Mouse (Mus musculus) kidney, embryonic 16.5 days (tissue): ENCODE results near the gene Gm20388. TPM values are rescaled to one million over a fixed set of nuclear protein-coding genes. Genes with fewer than 3 reads are reported as not detected.

Source experiments
- ATAC-seq: fragments of 200-750 bp; cut with Nextera tagmentation; 2 replicates; pipeline ENCODE4 v1.8.0; 2017; ENCODE audit warnings: moderate TSS enrichment; ENCODE audit not compliant: low FRiP score, low TSS enrichment
- H3K27ac ChIP-seq: fragments of 300-500 bp; sonication (generic); 2 replicates; pipeline ENCODE4 v1.5.1; 2014; ENCODE audit warnings: low read length
- H3K27me3 ChIP-seq: fragments of 300-500 bp; sonication (generic); 2 replicates; pipeline ENCODE4 v1.6.1; 2014; ENCODE audit warnings: low read length, control low read depth, mixed read lengths; ENCODE audit not compliant: insufficient read depth
- H3K36me3 ChIP-seq: fragments of 300-500 bp; sonication (generic); 2 replicates; pipeline ENCODE4 v1.6.1; 2014; ENCODE audit warnings: low read length, control low read depth, mixed read lengths; ENCODE audit not compliant: insufficient read depth
- H3K4me1 ChIP-seq: fragments of 300-500 bp; sonication (generic); 2 replicates; pipeline ENCODE4 v1.6.1; 2014; ENCODE audit warnings: low read length, control low read depth, mixed read lengths; ENCODE audit not compliant: insufficient read depth
- H3K4me2 ChIP-seq: fragments of 300-500 bp; sonication (generic); replicated peaks from 2 replicates; pipeline ENCODE4 v1.6.1; 2014; ENCODE audit warnings: low read depth, low read length
- H3K4me3 ChIP-seq: fragments of 300-500 bp; sonication (generic); 2 replicates; pipeline ENCODE4 v1.5.1; 2014; ENCODE audit warnings: mild to moderate bottlenecking, low read length
- H3K9ac ChIP-seq: fragments of 300-500 bp; sonication (generic); replicated peaks from 2 replicates; pipeline ENCODE4 v1.6.1; 2014; ENCODE audit warnings: low read length
- H3K9me3 ChIP-seq: fragments of 300-500 bp; sonication (generic); 2 replicates; pipeline ENCODE4 v1.6.1; 2016; ENCODE audit warnings: low read length, control low read depth
- whole genome bisulfite sequencing: fragments of 180-500 bp; shearing (Covaris S2); extraction: QIAGEN DNeasy Blood & Tissue Kit; methylation state at CpG from one replicate; pipeline ENCODE4 v1.1.7; 2014; 5-methylcytosine and 5-hydroxymethylcytosine counted together
- polyA plus RNA-seq: library from polyadenylated mRNA; unstranded; fragments of >200 nt; fragmentation: Nextera tagmentation; extraction: Ambion mirVana; gene quantifications from 2 replicates; pipeline ENCODE4 v1.2.1, GENCODE M21; 2015

Gene Gm20388
- polyA plus RNA-seq, 1 experiment from 2014 or later, result 7.7 TPM

DNA sequence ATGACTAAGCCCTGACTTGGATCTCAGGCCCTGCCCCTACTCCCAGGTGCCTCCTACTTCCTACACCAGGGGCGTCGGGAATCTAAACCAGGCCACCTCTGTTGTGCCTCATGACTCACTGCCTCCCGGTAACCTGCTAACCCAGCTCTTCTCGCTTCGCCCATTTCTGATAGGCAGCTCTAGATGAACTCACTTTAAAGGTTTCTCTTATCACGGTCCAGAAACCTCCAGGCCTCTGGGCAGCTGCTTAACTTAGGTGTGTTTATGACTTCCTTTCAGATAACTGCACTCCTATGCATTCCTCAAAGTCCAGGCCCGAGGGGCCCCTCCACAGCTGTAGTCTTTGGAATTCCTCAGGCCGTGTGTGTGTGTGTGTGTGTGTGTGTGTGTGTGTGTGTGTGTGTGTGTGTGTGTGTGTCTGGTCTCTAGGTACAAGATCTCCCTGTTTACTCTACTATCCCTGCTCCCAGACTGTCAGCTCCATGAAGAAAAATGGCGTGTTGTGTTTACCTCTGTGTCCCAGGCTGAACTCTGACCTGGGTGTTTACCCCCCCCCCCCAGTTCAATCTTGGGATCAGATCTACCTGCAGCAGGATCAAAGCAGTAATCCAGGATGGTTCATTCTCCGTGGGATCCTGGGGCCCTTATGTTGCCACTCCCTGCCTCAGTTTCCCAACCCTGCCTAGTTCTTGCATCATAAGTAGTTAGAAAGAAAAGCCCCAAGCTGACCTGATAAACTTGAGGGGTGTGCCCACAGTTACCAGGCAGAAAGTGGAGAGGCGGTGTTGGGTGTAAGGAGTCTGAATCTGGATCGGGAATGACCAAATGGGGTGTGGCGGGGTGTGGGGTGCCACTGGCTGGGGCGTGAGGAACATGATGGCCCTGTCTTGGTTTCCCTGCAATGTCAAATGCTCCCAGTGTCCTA lies 2725.5 kb downstream of the Gm20388 start:
- Histone ChIP-seq H3K9ac (no peak overlapping the region), H3K27ac (peak overlapping the region; percentile 34; the same call in 1 of the 2 replicates), H3K27me3 (no peaks in the 10 kb centered on the region), H3K36me3 (0 out of 2 replicates have a peak, but pooled peaks cover 3% of the 10 kb centered on the region), H3K4me2 (no peak overlapping the region), H3K9me3 (no peaks in the 10 kb centered on the region), H3K4me1 (peaks cover 24% of the 10 kb centered on the region), H3K4me3 (no peak overlapping the region)
- 42% methylated on average over 14 of the region's 14 CpGs for WGBS
- ATAC-seq, result peak; percentile 66

DNA sequence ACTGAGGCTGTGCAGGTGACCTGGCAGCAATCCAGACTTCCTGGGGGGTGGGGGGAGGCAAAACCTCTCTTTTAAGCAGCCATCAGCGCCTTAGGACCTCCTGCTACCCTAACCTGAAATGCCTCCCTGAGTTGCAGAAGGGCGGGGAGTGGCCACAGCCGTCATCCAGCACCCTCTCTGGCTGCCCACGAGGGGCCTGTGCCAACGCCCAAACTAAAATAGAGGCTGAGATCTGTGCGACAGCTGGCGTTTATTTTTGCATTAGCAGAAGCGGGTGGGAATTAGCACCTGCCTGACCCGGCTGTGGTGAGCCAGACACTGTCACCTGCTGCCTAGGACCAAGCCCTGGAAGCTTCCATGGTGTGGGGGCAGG lies 2726.1 kb downstream of the Gm20388 start:
- ATAC-seq, result no peak
- WGBS, result 66% methylated on average over 9 of the region's 9 CpGs
- no peaks in the 10 kb centered on the region for H3K27me3 ChIP-seq
- H3K9me3 ChIP-seq, result no peaks in the 10 kb centered on the region
- no peak overlapping the region for H3K4me3 ChIP-seq
- peaks cover 24% of the 10 kb centered on the region for H3K4me1 ChIP-seq
- 0 out of 2 replicates have a peak, but pooled peaks cover 3% of the 10 kb centered on the region for H3K36me3 ChIP-seq
- no peak overlapping the region for H3K27ac ChIP-seq
- no peak overlapping the region for H3K4me2 ChIP-seq
- no peak overlapping the region for H3K9ac ChIP-seq

DNA sequence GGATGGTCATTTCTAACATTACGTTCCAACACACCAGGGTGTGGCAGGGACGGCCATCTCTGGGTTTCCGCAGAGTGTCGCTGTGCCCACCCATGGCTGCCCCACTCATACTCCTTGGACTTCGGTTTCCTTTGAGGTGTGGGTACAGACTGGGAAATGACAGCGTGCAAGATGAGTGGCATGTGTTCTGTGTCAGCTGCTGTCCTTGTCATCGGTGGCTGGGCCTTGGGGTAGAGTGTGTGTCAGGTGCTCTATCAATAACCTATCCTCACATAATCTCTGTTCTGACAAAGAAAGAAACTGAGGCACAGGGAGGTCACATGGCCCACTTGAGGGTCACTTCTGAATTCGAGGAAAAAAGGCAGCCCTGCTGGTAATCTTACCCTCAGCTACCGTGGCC lies 2726.6 kb downstream of the Gm20388 start:
- Histone ChIP-seq H3K4me3 (no peak overlapping the region), H3K4me2 (no peak overlapping the region), H3K27ac (no peak overlapping the region), H3K9me3 (no peaks in the 10 kb centered on the region), H3K27me3 (no peaks in the 10 kb centered on the region), H3K9ac (no peak overlapping the region), H3K36me3 (0 out of 2 replicates have a peak, but pooled peaks cover 3% of the 10 kb centered on the region), H3K4me1 (peaks cover 24% of the 10 kb centered on the region)
- 93% methylated on average over 9 of the region's 9 CpGs for WGBS
- ATAC-seq, result no peak

DNA sequence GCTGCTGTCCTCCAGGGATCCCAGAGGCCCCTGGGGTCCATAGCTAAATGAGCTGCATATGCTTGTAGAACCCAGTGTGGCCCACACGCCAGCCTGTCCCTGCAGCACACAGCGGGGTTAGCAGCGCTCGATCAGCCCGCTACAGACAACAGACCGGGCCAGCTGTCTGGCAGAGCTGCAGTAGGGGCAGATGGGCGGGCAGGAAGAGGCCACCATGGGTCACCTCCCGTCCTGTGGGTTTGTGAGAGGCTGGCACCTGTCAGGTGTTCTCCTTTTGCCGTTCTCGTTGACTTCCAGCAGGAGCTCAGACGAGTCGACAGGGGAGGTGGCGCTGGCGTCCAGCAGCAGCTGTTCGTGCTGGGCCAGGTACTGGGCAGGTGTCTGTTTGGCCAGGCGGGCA lies 2728.0 kb downstream of the Gm20388 start:
- Histone ChIP-seq H3K4me1 (peaks cover 24% of the 10 kb centered on the region), H3K9ac (no peak overlapping the region), H3K9me3 (no peaks in the 10 kb centered on the region), H3K4me3 (no peak overlapping the region), H3K27me3 (no peaks in the 10 kb centered on the region), H3K4me2 (no peak overlapping the region), H3K27ac (no peak overlapping the region), H3K36me3 (0 out of 2 replicates have a peak, but pooled peaks cover 2% of the 10 kb centered on the region)
- ATAC-seq, result no peak
- 65% methylated on average over 16 of the region's 16 CpGs for WGBS

DNA sequence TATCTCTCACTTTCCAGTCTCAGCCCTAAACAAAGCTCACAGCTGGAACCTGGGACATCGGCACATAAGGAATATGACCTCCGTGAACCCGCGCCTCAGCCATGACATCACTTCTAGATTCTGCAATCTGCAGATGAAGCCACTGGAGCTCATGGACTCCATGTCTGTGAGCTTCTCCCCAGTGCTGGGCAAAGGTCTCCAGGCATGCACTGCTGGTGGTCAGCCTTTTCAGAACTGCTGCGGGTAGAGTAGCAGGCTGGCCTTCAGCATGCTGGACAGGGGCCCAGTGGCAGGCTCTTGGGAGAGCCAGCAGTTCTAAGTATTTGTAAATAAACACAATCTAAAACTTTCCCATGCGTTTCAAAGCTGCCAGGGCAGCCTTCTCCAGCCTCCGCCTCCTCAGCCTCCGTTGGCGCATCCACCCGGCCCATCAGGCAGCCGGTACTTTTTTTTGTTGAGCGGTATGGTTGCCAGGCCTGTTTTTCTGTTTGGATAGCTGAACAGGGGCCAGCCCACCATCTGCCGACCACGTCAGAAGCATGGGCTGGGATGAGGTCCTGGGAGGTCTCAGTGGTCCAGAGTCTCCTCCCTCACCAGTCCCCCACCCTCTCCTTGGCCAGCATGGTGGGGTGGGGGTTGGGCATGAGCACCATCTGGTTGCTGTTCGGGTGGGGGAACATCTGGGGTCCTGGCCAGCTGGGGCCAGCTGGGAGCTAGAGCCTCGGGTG lies 2729.0 kb downstream of the Gm20388 start:
- Histone ChIP-seq H3K27me3 (no peaks in the 10 kb centered on the region), H3K9ac (no peak overlapping the region), H3K4me3 (no peak overlapping the region), H3K27ac (no peak overlapping the region), H3K4me1 (peaks cover 24% of the 10 kb centered on the region), H3K4me2 (no peak overlapping the region), H3K36me3 (no peaks in the 10 kb centered on the region), H3K9me3 (no peaks in the 10 kb centered on the region)
- peak; percentile 40; the same call in 1 of the 2 replicates for ATAC-seq
- 34% methylated on average over 16 of the region's 16 CpGs for WGBS

DNA sequence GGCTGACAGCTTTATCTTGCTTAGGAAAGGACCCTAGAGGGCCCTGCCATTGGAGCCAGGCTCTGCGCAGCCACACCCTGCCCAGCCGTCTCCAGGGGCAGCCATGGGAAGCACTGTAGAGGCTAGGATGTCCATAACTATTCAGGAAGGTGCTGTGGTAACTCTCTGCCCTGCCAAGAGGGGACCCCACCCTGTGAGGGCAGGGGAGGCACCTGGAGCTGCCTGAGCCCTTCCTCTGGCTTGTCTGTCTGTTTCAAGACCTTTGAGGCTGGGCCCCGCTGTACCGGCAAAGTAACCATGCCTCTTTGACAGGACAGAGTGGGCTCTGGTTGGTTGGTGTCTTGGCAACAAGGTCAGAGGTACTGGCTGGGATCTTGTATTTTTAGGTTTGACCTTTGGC lies 2730.2 kb downstream of the Gm20388 start:
- H3K4me1 ChIP-seq, result peaks cover 19% of the 10 kb centered on the region
- no peak for ATAC-seq

DNA sequence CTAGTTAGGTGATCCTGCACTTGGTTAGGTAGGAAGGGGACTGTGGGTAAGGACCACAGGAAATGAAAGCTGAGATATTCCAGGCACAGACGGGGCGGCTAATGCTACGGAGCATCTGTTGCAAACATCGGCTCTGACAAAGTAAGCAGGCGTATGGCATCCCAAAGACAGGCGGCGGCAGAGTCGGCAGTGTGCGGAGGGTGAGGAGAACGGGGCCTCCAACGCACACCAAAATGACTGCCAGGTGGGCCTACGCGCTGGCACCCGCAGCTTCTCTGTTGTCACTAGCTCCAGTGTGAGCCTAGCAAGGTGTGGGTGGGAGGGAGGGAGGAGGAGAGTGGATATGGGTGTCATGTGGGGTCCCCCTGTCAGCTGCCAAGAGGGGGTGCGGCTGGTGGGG lies 2730.8 kb downstream of the Gm20388 start:
- H3K4me2 ChIP-seq, result no peak overlapping the region
- ATAC-seq, result no peak
- no peaks in the 10 kb centered on the region for H3K36me3 ChIP-seq
- no peak overlapping the region for H3K4me3 ChIP-seq
- H3K27me3 ChIP-seq, result no peaks in the 10 kb centered on the region
- WGBS, result 78% methylated on average over 15 of the region's 15 CpGs
- peaks cover 19% of the 10 kb centered on the region for H3K4me1 ChIP-seq
- H3K27ac ChIP-seq, result no peak overlapping the region
- H3K9me3 ChIP-seq, result no peaks in the 10 kb centered on the region
- no peak overlapping the region for H3K9ac ChIP-seq

More for the DNA sequence above, 2730.2 kb downstream of the Gm20388 start:
- no peak overlapping the region for H3K4me3 ChIP-seq
- H3K27ac ChIP-seq, result no peak overlapping the region
- H3K27me3 ChIP-seq, result no peaks in the 10 kb centered on the region
- no peaks in the 10 kb centered on the region for H3K36me3 ChIP-seq
- H3K9me3 ChIP-seq, result no peaks in the 10 kb centered on the region
- no peak overlapping the region for H3K9ac ChIP-seq
- WGBS, result 68% methylated on average over 4 of the region's 4 CpGs
- no peak overlapping the region for H3K4me2 ChIP-seq

DNA sequence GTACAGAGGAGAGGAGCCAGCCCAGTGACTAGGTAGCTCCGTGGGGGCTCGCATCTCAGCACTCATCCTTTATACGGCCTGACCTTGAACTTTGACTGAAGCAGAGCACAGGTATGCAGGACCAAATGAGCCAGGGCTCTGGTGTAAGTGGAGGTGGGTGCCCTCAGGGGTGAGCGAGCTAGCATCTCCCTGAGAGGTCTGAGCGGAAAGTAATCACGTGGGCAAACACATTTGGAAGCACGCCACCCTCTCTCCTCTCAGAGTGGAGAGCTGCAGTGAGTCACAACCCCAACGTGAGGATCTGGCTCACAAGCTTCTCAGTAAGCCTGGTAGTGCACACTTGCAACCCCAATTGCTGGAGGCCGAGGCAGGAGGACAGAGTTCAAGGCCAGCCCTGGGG lies 2731.4 kb downstream of the Gm20388 start:
- 60% methylated on average over 9 of the region's 9 CpGs for WGBS
- H3K4me2 ChIP-seq, result no peak overlapping the region
- H3K36me3 ChIP-seq, result no peaks in the 10 kb centered on the region
- no peak overlapping the region for H3K9ac ChIP-seq
- no peak overlapping the region for H3K4me3 ChIP-seq
- ATAC-seq, result no peak
- no peaks in the 10 kb centered on the region for H3K9me3 ChIP-seq
- H3K27me3 ChIP-seq, result no peaks in the 10 kb centered on the region
- peaks cover 19% of the 10 kb centered on the region for H3K4me1 ChIP-seq
- no peak overlapping the region for H3K27ac ChIP-seq

DNA sequence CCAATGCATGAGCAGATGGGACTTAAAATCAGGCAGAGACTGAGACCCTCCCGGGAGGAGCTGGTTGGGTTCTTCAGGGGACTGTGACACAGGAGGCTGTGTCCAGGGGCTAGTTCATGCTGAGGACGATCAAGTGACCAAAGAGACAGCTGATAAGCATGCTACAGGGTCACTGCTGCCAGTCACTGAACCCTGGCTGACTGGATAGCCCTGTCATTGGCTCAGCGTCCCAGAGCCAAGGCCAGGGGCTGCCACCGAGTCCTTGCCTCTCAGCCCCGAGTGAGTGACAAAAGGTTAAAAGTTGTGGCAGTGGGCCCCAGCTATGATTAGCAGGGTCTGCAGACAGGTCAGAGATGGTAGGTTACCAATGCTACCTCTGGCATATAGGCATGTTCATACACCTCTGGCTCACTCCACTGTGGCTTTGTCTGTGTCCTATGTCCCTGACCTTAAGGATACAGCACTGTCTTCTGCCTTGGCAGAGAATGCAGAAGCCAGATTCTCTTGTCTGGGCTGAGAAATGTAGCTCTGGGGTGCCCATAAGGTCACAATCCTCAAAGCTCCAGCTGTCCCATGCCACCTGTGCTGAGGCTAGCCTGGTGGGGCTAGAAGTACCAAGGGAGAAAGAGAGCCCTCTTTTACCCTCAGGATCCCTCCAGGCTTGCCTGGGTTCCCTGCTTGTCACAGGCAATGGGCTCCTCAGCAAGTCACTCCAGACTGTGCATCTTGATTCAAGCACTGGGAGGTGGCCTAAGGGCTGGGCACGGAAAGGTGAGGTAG lies 2733.7 kb downstream of the Gm20388 start:
- no peak for ATAC-seq
- no peak overlapping the region for H3K4me2 ChIP-seq
- H3K9ac ChIP-seq, result no peak overlapping the region
- H3K4me1 ChIP-seq, result peaks cover 17% of the 10 kb centered on the region
- WGBS, result 68% methylated on average over 6 of the region's 6 CpGs
- H3K36me3 ChIP-seq, result no peaks in the 10 kb centered on the region
- H3K4me3 ChIP-seq, result no peak overlapping the region
- no peak overlapping the region for H3K27ac ChIP-seq
- no peaks in the 10 kb centered on the region for H3K9me3 ChIP-seq
- no peaks in the 10 kb centered on the region for H3K27me3 ChIP-seq
